ENCODE assay signal across 40 mouse cellular contexts in the genomic region with DNA sequence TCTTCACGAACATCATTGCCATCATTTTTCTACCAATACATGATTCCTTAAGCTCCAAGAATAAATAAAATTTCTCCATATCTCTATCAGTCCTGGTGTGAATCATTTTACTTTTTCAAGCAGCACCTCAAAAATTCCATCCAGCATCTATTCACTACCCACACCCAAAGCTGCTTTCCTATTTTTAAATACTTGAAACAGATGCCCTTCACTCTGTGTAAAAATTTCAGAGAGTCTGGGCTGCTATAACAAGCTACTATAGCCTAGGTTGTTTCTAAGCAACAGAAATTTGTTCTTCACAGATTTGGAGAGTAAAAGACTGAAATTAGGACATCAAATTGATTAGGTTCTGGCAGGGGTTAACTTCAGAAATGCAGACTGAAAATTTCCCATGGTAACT. TPM values are rescaled to one million over a fixed set of nuclear protein-coding genes. Genes with fewer than 3 reads are reported as not detected.
DNase-seq lines count a peak whose midpoint lies in the region; TF ChIP-seq lines count a peak whose summit lies in the region.
"Had no signal": no experiment of that assay in that cellular context is flagged by ENCODE, and none has a peak within 500 bp of the region (broad histone marks: within the 10 kb centered on the region; RNA-seq: fewer than 3 reads in every experiment).

No protein-coding gene starts in this region.

- no peak overlapping the region for H3K4me3 ChIP-seq in left cerebral cortex, adult 2 months
- no peak overlapping the region for H3K4me3 ChIP-seq in heart, adult 2 months
- H3K4me3 ChIP-seq: embryonic facial prominence, embryonic 13.5 days; forebrain, embryonic 10.5 days; hindbrain, embryonic 10.5 days; hindbrain, embryonic 15.5 days; kidney, embryonic 15.5 days; limb, embryonic 13.5 days; liver, embryonic 12.5 days had no signal

- H3K79me2 ChIP-seq in heart, adult 2 months (replicated peaks; ENCODE audit: control insufficient read depth, insufficient read depth, low read length), result no peaks in the 10 kb centered on the region

- no peaks in the 10 kb centered on the region for H3K27me3 ChIP-seq in heart, adult 2 months (ENCODE audit: control insufficient read depth, insufficient read depth, low read length)
- H3K27me3 ChIP-seq: embryonic facial prominence, embryonic 13.5 days; hindbrain, embryonic 15.5 days; kidney, embryonic 15.5 days; limb, embryonic 13.5 days; liver, embryonic 12.5 days had no signal

- no peak for TF ChIP-seq EP300 in heart, adult 2 months (IDR thresholded peaks at IDR 0.05; ENCODE audit: insufficient read depth, low read depth, low read length)

- no peak overlapping the region for H3K9ac ChIP-seq in heart, adult 2 months (ENCODE audit: low read depth, low read length)
- H3K9ac ChIP-seq: embryonic facial prominence, embryonic 13.5 days; hindbrain, embryonic 15.5 days; kidney, embryonic 15.5 days; limb, embryonic 13.5 days; liver, embryonic 12.5 days; liver, postnatal 0 days had no signal

- peak overlapping the region; percentile 30; the same call in 1 of the 2 replicates for H3K27ac ChIP-seq in left cerebral cortex, adult 2 months
- no peak overlapping the region for H3K27ac ChIP-seq in heart, adult 2 months
- H3K27ac ChIP-seq: embryonic facial prominence, embryonic 13.5 days; forebrain, embryonic 10.5 days; hindbrain, embryonic 10.5 days; hindbrain, embryonic 15.5 days; kidney, embryonic 15.5 days; limb, embryonic 13.5 days; liver, embryonic 12.5 days had no signal

- intact Hi-C loops in left cerebral cortex, adult 2 months (cut with DNase I), result loop anchor here (10.0 kb wide), 1 partner anchor 141 kb away; no protein-coding TSS in a partner anchor
- intact Hi-C loops in left cerebral cortex, postnatal 4 days (cut with DNase I), result loop anchor here (10.0 kb wide), 1 partner anchor 141 kb away; no protein-coding TSS in a partner anchor
- intact Hi-C loops in heart, adult 2 months (cut with DNase I), result no loop called here

- no peaks in the 10 kb centered on the region for H3K36me3 ChIP-seq in heart, adult 2 months (ENCODE audit: control insufficient read depth, insufficient read depth, low read length)
- H3K36me3 ChIP-seq: embryonic facial prominence, embryonic 13.5 days; forebrain, embryonic 10.5 days; hindbrain, embryonic 10.5 days; hindbrain, embryonic 15.5 days; kidney, embryonic 15.5 days; limb, embryonic 13.5 days; liver, embryonic 12.5 days had no signal

- no peak for TF ChIP-seq CTCF in left cerebral cortex, adult 2 months (IDR thresholded peaks at IDR 0.05)
- TF ChIP-seq CTCF in heart, adult 2 months (IDR thresholded peaks at IDR 0.05), result no peak

- WGBS in heart, adult 2 months, result 85% methylated on average over 1 of the region's 1 CpGs

- peak; percentile 43 to 45 for DNase-seq in frontal cortex, adult 2 months (ENCODE audit: extremely low spot score in 1 of 2, low spot score in 1 of 2)
- DNase-seq in frontal cortex, postnatal 10 days (ENCODE audit: low spot score in 2 of 2), result no peak
- DNase-seq in left cerebral cortex, adult 2 months (ENCODE audit: extremely low spot score in 1 of 2, low spot score in 2 of 2), result no peak
- DNase-seq in left cerebral cortex, postnatal 4 days, result no peak
- peak; percentile 24 for DNase-seq in brain, embryonic 18.5 days (ENCODE audit: low read depth, low spot score)
- DNase-seq in telencephalon, adult 2 months (ENCODE audit: low read depth, low spot score), result peak; percentile 83
- DNase-seq in heart, adult 2 months, result no peak
- DNase-seq: adrenal gland, postnatal 14 days; cerebellum, adult 18-20 months; cerebellum, postnatal 10 days; gastrocnemius, postnatal 10 days; heart, postnatal 14 days; kidney, adult 11 months; kidney, postnatal 25 days; liver, postnatal 0 days; lung, postnatal 36 days; right cerebral cortex, postnatal 4 days; thymus, postnatal 4 days had no signal

- no peaks in the 10 kb centered on the region for H3K4me1 ChIP-seq in heart, adult 2 months (ENCODE audit: control insufficient read depth, insufficient read depth, low read length)
- H3K4me1 ChIP-seq: embryonic facial prominence, embryonic 13.5 days; forebrain, embryonic 10.5 days; hindbrain, embryonic 10.5 days; hindbrain, embryonic 15.5 days; kidney, embryonic 15.5 days; limb, embryonic 13.5 days; liver, embryonic 12.5 days had no signal

- no peak for TF ChIP-seq POLR2A in heart, adult 2 months (IDR thresholded peaks at IDR 0.05; ENCODE audit: insufficient read depth, low read depth, low read length)

RNA-seq across cellular contexts. Expression of a gene that starts 10.4 kb away (rescaled TPM):
- polyA plus RNA-seq in frontal cortex, adult 2 months (2012; rRNA removed), result 0.12 and 0.19 TPM in 2 replicates
- not detected for total RNA-seq in left cerebral cortex, adult 2 months (2021)
- not detected for total RNA-seq in left cerebral cortex, postnatal 4 days (2021)
- total RNA-seq in heart, adult 2 months (2021), result not detected
- polyA plus RNA-seq in heart, adult 2 months (2012; rRNA removed), result not detected in 2 replicates
- total RNA-seq: adrenal gland, postnatal 14 days; common myeloid progenitor, adult 5-6 weeks; gastrocnemius, postnatal 10 days; heart, postnatal 14 days; layer of hippocampus, postnatal 14 days; megakaryocyte, adult 5-6 weeks had no signal
- polyA plus RNA-seq: CD4-positive, CD25-positive, alpha-beta regulatory T cell, adult 4 months; embryonic facial prominence, embryonic 13.5 days; forebrain, embryonic 10.5 days; gonadal fat pad, adult 2 months; heart, embryonic 14.5 days; hindbrain, embryonic 10.5 days; hindbrain, embryonic 15.5 days; inflammation-experienced regulatory T-cells, adult 6 months; kidney, embryonic 15.5 days; limb, embryonic 13.5 days; liver, embryonic 12.5 days; liver, postnatal 0 days; lung, embryonic 16.5 days; midbrain, embryonic 11.5 days; midbrain, embryonic 16.5 days; neural tube, embryonic 11.5 days; spleen, adult 2 months; testis, adult 2 months; thymus, postnatal 0 days had no signal

RNA-seq across cellular contexts. Expression of a gene that starts 11.2 kb away (rescaled TPM):
- polyA plus RNA-seq in frontal cortex, adult 2 months (2012; rRNA removed), result not detected in 2 replicates
- not detected for total RNA-seq in left cerebral cortex, adult 2 months (2021)
- not detected for total RNA-seq in left cerebral cortex, postnatal 4 days (2021)
- not detected for total RNA-seq in heart, adult 2 months (2021)
- polyA plus RNA-seq in heart, adult 2 months (2012; rRNA removed), result not detected in 2 replicates
- total RNA-seq: adrenal gland, postnatal 14 days; common myeloid progenitor, adult 5-6 weeks; gastrocnemius, postnatal 10 days; heart, postnatal 14 days; layer of hippocampus, postnatal 14 days; megakaryocyte, adult 5-6 weeks; neutrophil, adult 5-6 weeks had no signal
- polyA plus RNA-seq: CD4-positive, CD25-positive, alpha-beta regulatory T cell, adult 4 months; embryonic facial prominence, embryonic 13.5 days; forebrain, embryonic 10.5 days; gonadal fat pad, adult 2 months; heart, embryonic 14.5 days; hindbrain, embryonic 10.5 days; hindbrain, embryonic 15.5 days; inflammation-experienced regulatory T-cells, adult 6 months; kidney, embryonic 15.5 days; limb, embryonic 13.5 days; liver, embryonic 12.5 days; liver, postnatal 0 days; lung, embryonic 16.5 days; midbrain, embryonic 11.5 days; midbrain, embryonic 16.5 days; neural tube, embryonic 11.5 days; spleen, adult 2 months; testis, adult 2 months; thymus, postnatal 0 days had no signal

RNA-seq across cellular contexts. Expression of a gene that starts 16.6 kb away (rescaled TPM):
- not detected in 2 replicates for polyA plus RNA-seq in frontal cortex, adult 2 months (2012; rRNA removed)
- total RNA-seq in left cerebral cortex, adult 2 months (2021), result not detected
- total RNA-seq in left cerebral cortex, postnatal 4 days (2021), result not detected
- not detected for total RNA-seq in heart, adult 2 months (2021)
- not detected in 2 replicates for polyA plus RNA-seq in heart, adult 2 months (2012; rRNA removed)
- total RNA-seq: adrenal gland, postnatal 14 days; common myeloid progenitor, adult 5-6 weeks; gastrocnemius, postnatal 10 days; heart, postnatal 14 days; layer of hippocampus, postnatal 14 days; megakaryocyte, adult 5-6 weeks; neutrophil, adult 5-6 weeks had no signal
- polyA plus RNA-seq: CD4-positive, CD25-positive, alpha-beta regulatory T cell, adult 4 months; embryonic facial prominence, embryonic 13.5 days; forebrain, embryonic 10.5 days; gonadal fat pad, adult 2 months; heart, embryonic 14.5 days; hindbrain, embryonic 10.5 days; hindbrain, embryonic 15.5 days; inflammation-experienced regulatory T-cells, adult 6 months; kidney, embryonic 15.5 days; limb, embryonic 13.5 days; liver, embryonic 12.5 days; liver, postnatal 0 days; lung, embryonic 16.5 days; midbrain, embryonic 11.5 days; midbrain, embryonic 16.5 days; neural tube, embryonic 11.5 days; spleen, adult 2 months; testis, adult 2 months; thymus, postnatal 0 days had no signal

RNA-seq across cellular contexts. Expression of a gene that starts 17.5 kb away (rescaled TPM):
- not detected in 2 replicates for polyA plus RNA-seq in frontal cortex, adult 2 months (2012; rRNA removed)
- total RNA-seq in left cerebral cortex, adult 2 months (2021), result not detected
- total RNA-seq in left cerebral cortex, postnatal 4 days (2021), result not detected
- not detected for total RNA-seq in heart, adult 2 months (2021)
- not detected in 2 replicates for polyA plus RNA-seq in heart, adult 2 months (2012; rRNA removed)
- total RNA-seq: adrenal gland, postnatal 14 days; common myeloid progenitor, adult 5-6 weeks; gastrocnemius, postnatal 10 days; heart, postnatal 14 days; layer of hippocampus, postnatal 14 days; megakaryocyte, adult 5-6 weeks; neutrophil, adult 5-6 weeks had no signal
- polyA plus RNA-seq: CD4-positive, CD25-positive, alpha-beta regulatory T cell, adult 4 months; embryonic facial prominence, embryonic 13.5 days; forebrain, embryonic 10.5 days; gonadal fat pad, adult 2 months; heart, embryonic 14.5 days; hindbrain, embryonic 10.5 days; hindbrain, embryonic 15.5 days; inflammation-experienced regulatory T-cells, adult 6 months; kidney, embryonic 15.5 days; limb, embryonic 13.5 days; liver, embryonic 12.5 days; liver, postnatal 0 days; lung, embryonic 16.5 days; midbrain, embryonic 11.5 days; midbrain, embryonic 16.5 days; neural tube, embryonic 11.5 days; spleen, adult 2 months; testis, adult 2 months; thymus, postnatal 0 days had no signal

Comparison
In these comparisons a context has a peak if more than half of its experiments do, and no peak if none do; other contexts are left out.
1. DNase-seq: peak in frontal cortex, adult 2 months (2 of 2), brain, embryonic 18.5 days (single experiment) and telencephalon, adult 2 months (single experiment); none in frontal cortex, postnatal 10 days (0 of 2), left cerebral cortex, adult 2 months (0 of 2), left cerebral cortex, postnatal 4 days (single experiment) and heart, adult 2 months (0 of 2).